Mouse (Mus musculus) neural tube, embryonic 11.5 days (tissue): ENCODE measurements around the gene 3110001I22Rik. TPM values are rescaled to one million over a fixed set of nuclear protein-coding genes. Genes with fewer than 3 reads are reported as not detected.
"Not testable (repeated sequence)": the region's sequence is repeated elsewhere in the genome, so short reads cannot be mapped to it uniquely, and the experiment has no call there.

ENCODE experiments used
- ATAC-seq: fragments of 200-750 bp; cut with Nextera tagmentation; 2 replicates; pipeline ENCODE4 v1.8.0; 2017; ENCODE audit warnings: moderate number of reproducible peaks, mild to moderate bottlenecking, moderate TSS enrichment, moderate library complexity; ENCODE audit not compliant: insufficient read depth, low FRiP score, low TSS enrichment
- DNase-seq: peaks from one replicate; pipeline ENCODE4 v3.0.0-alpha.2; 2015; ENCODE audit warnings: low spot score
- H3K27ac ChIP-seq: fragments of 300-500 bp; sonication (generic); 2 replicates; pipeline ENCODE4 v1.5.1; 2014; ENCODE audit warnings: low read depth, mild to moderate bottlenecking, low read length
- H3K27me3 ChIP-seq: fragments of 300-500 bp; sonication (generic); 2 replicates; pipeline ENCODE4 v1.6.1; 2014; ENCODE audit warnings: mild to moderate bottlenecking, low read length, mixed read lengths; ENCODE audit not compliant: control insufficient read depth, insufficient read depth
- H3K36me3 ChIP-seq: fragments of 300-500 bp; sonication (generic); 2 replicates; pipeline ENCODE4 v1.6.1; 2014; ENCODE audit warnings: mild to moderate bottlenecking, low read length, moderate library complexity, mixed read lengths; ENCODE audit not compliant: control insufficient read depth, insufficient read depth
- H3K4me1 ChIP-seq: fragments of 300-500 bp; sonication (generic); 2 replicates; pipeline ENCODE4 v1.6.1; 2014; ENCODE audit warnings: low read length, mixed read lengths; ENCODE audit not compliant: control insufficient read depth, insufficient read depth
- H3K4me2 ChIP-seq: fragments of 300-500 bp; sonication (generic); 2 replicates; pipeline ENCODE4 v1.6.1; 2014; ENCODE audit warnings: low read depth, mild to moderate bottlenecking, moderate library complexity
- H3K4me3 ChIP-seq: fragments of 300-500 bp; sonication (generic); 2 replicates; pipeline ENCODE4 v1.5.1; 2014; ENCODE audit warnings: low read depth, low read length
- H3K9ac ChIP-seq: fragments of 300-500 bp; sonication (generic); 2 replicates; pipeline ENCODE4 v1.6.1; 2014; ENCODE audit warnings: mild to moderate bottlenecking, low read length
- H3K9me3 ChIP-seq: fragments of 300-500 bp; sonication (generic); 2 replicates; pipeline ENCODE4 v1.6.1; 2016; ENCODE audit warnings: low read length; ENCODE audit not compliant: control insufficient read depth
- WGBS: fragments of 180-500 bp; shearing (Covaris S2); extraction: QIAGEN DNeasy Blood & Tissue Kit; methylation state at CpG from one replicate; pipeline ENCODE4 v1.1.7; 2014; 5-methylcytosine and 5-hydroxymethylcytosine counted together
- polyA plus RNA-seq: library from polyadenylated mRNA; unstranded; fragments of >200 nt; fragmentation: Nextera tagmentation; extraction: Ambion mirVana; gene quantifications from 2 replicates; pipeline ENCODE4 v1.2.1, GENCODE M21; 2014

3110001I22Rik gene
- polyA plus RNA-seq, 1 experiment from 2014 or later, result 12.4 TPM

DNA sequence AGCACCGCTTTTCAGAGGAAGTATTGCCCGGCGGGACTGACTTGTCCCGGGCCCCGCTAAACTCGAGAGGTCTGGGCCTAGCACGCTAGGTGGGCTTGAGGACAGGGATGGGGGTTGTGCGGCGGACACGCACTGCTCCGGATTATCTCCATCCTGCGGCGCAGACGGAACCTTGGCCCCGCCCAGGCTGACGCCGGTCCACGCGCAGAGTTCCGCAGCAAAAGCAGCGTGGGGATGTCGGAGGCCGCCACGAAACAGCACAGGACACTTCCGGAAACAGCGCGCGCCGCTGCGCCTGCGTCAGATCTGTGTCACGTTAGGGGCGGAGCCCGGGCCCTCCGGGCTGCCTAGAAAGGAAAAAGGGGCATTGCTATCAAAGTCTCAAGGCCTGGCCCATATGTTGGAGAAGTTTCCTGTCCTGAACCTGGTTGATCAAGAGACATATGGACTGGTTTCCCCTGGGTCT is 3.8 kb upstream of the 3110001I22Rik start, which contains the start of gene Parn:
TSS of gene Parn (minus strand) at position 293 of the 466 bp plus-strand sequence.
- no peaks in the 10 kb centered on the region for H3K27me3 ChIP-seq
- peak within 1 kb of the TSS; percentile 20; the same call in 1 of the 2 replicates for H3K27ac ChIP-seq

GRCm38 (mm10) chr16:13668402-13669108 is 3.2 kb upstream of the 3110001I22Rik start:
- 83% methylated on average over 10 of the region's 10 CpGs for WGBS
- Histone ChIP-seq H3K9ac (no peak overlapping the region; the same call in 1 of the 2 replicates), H3K9me3 (no peaks in the 10 kb centered on the region), H3K27ac (no peak overlapping the region), H3K36me3 (no peaks in the 10 kb centered on the region), H3K4me2 (peak overlapping the region; percentile 81), H3K27me3 (no peaks in the 10 kb centered on the region), H3K4me3 (no peak overlapping the region; the same call in 1 of the 2 replicates), H3K4me1 (peaks cover 5% of the 10 kb centered on the region)
- ATAC-seq (no peak), DNase-seq (no peak)

More for the DNA sequence above, 3.8 kb upstream of the 3110001I22Rik start, which contains the start of gene Parn:
- H3K4me3 ChIP-seq, result peak within 1 kb of the TSS; percentile 74
- peak; percentile 92 for DNase-seq
- peaks cover 2% of the 10 kb centered on the region; the same call in 1 of the 2 replicates for H3K36me3 ChIP-seq
- ATAC-seq, result peak; percentile 84
- H3K4me1 ChIP-seq, result peaks cover 3% of the 10 kb centered on the region
- no peaks in the 10 kb centered on the region for H3K9me3 ChIP-seq
- peak within 1 kb of the TSS; percentile 80 for H3K9ac ChIP-seq
- H3K4me2 ChIP-seq, result peak within 1 kb of the TSS; percentile 81
- WGBS, result 0% methylated on average over 35 of the region's 35 CpGs

- Histone ChIP-seq H3K4me1 (peaks cover 5% of the 10 kb centered on the region), H3K9ac (no peak overlapping the region), H3K27ac (no peak overlapping the region), H3K27me3 (no peaks in the 10 kb centered on the region), H3K4me2 (no peak overlapping the region), H3K36me3 (no peaks in the 10 kb centered on the region), H3K4me3 (no peak overlapping the region), H3K9me3 (no peaks in the 10 kb centered on the region)
- ATAC-seq (no peak), DNase-seq (no peak)
- WGBS, result 94% methylated on average over 1 of the region's 1 CpGs
These were observed 2.4 kb upstream of the 3110001I22Rik start for GRCm38 (mm10) chr16:13669282-13669681.

DNA sequence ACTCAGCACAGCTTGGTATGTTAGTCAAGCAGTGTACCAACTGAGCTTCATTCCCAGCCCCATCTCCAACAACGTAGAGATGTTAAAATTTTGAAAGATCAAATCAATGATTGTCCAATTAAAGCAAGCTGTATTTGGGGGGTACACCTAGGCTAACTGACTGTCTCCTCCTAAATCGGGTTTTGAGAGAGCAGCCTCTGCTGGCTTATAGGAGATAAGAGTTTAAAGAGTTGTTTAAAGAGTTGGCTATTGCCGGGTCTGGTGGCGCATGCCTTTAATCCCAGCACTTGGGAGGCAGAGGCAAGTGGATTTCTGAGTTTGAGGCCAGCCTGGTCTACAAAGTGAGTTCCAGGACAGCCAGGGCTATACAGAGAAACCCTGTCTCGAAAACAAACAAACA is 833 bp upstream of the 3110001I22Rik start:
- not testable (repeated sequence) for H3K27me3 ChIP-seq, H3K9me3 ChIP-seq, H3K4me3 ChIP-seq, ATAC-seq, H3K27ac ChIP-seq, H3K9ac ChIP-seq, H3K36me3 ChIP-seq, H3K4me1 ChIP-seq, DNase-seq, H3K4me2 ChIP-seq
- 80% methylated on average over 5 of the region's 5 CpGs for WGBS

DNA sequence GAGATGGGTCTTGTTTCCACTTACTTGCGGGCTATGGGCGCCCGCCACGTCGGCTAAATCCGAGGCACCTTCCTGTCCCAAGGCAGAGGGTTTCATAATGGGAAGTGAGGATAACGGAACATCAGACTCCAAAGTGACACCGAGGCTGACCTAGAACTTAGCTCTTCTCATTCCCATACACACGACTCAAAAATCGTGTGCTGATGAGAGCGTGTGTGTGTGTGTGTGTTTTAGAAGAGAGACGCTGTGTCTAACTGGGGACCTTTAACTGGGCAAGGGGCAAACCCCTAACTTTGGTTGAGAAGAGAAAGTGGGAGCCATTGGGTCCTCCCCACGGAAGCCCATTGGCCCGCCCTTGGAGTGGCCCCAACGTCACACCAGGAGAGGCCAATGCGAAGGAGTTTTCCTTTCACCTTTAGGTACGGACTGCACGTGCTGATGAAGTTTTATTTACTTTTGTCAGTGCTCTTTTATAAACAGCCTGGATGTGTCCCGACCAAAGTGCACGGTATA is 713 bp downstream of the 3110001I22Rik start:
- H3K4me3 ChIP-seq, result peak overlapping the region; percentile 94
- H3K4me1 ChIP-seq, result peaks cover 5% of the 10 kb centered on the region
- no peaks in the 10 kb centered on the region for H3K9me3 ChIP-seq
- H3K9ac ChIP-seq, result peak overlapping the region; percentile 92
- 2% methylated on average over 20 of the region's 20 CpGs for WGBS
- H3K36me3 ChIP-seq, result peaks cover 3% of the 10 kb centered on the region; the same call in 1 of the 2 replicates
- ATAC-seq, result 0 out of 2 replicates have a peak, but pooled peaks have one; percentile 39
- peak; percentile 62 for DNase-seq
- peak overlapping the region; percentile 62 for H3K4me2 ChIP-seq
- H3K27me3 ChIP-seq, result no peaks in the 10 kb centered on the region
- 0 out of 2 replicates have a peak overlapping the region, but pooled peaks have one; percentile 58 for H3K27ac ChIP-seq

DNA sequence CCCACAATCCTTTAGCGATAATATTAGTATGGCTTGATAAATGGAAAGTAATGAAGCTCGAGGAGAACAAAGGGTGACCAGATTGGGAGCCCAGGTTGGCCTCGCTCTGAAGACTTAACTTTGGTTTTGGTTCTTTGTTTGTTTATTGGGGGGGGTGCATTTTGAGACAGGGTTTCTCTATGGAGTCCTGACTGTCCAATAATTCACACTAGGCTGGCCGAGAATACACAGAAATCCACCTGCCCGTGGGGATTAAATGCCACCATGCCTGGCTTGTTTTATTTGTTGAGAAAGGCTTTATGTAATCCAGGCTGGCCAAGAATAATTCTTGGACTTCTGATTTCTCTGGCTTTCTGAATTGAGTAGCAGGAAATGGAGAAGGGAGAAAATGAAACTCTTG is 1.4 kb downstream of the 3110001I22Rik start:
- Histone ChIP-seq H3K4me2 (peak overlapping the region; percentile 62), H3K4me1 (peaks cover 5% of the 10 kb centered on the region), H3K27me3 (no peaks in the 10 kb centered on the region), H3K4me3 (no peak overlapping the region), H3K36me3 (peaks cover 3% of the 10 kb centered on the region; the same call in 1 of the 2 replicates), H3K9ac (no peak overlapping the region), H3K27ac (no peak overlapping the region), H3K9me3 (no peaks in the 10 kb centered on the region)
- WGBS, result 84% methylated on average over 5 of the region's 5 CpGs
- ATAC-seq (no peak), DNase-seq (no peak)

DNA sequence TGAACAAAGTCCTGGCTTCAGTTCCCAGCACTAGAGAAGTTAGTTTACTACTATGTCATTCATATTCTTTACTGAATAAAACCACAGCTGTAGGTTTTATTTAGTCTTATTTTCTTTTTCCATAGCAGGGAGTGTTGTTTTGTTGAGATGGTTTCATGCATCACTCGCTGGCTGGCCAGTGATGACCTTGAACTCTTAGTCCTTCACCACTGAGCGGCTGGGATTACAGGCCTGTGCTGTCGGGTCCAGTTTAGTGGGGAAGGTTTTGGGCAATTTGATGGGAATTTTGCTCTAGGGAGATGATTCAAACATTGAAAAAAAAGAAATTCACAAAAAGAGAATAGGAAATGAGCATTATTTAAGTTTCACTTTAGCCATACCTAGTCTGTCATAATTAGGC is 2.8 kb downstream of the 3110001I22Rik start:
- peaks cover 5% of the 10 kb centered on the region for H3K4me1 ChIP-seq
- 93% methylated on average over 3 of the region's 3 CpGs for WGBS
- H3K9me3 ChIP-seq, result no peaks in the 10 kb centered on the region
- H3K36me3 ChIP-seq, result peaks cover 3% of the 10 kb centered on the region; the same call in 1 of the 2 replicates
- no peaks in the 10 kb centered on the region for H3K27me3 ChIP-seq
- H3K27ac ChIP-seq, result no peak overlapping the region
- ATAC-seq (no peak), DNase-seq (no peak)
- H3K4me3 ChIP-seq, result no peak overlapping the region
- no peak overlapping the region for H3K9ac ChIP-seq
- no peak overlapping the region for H3K4me2 ChIP-seq

DNA sequence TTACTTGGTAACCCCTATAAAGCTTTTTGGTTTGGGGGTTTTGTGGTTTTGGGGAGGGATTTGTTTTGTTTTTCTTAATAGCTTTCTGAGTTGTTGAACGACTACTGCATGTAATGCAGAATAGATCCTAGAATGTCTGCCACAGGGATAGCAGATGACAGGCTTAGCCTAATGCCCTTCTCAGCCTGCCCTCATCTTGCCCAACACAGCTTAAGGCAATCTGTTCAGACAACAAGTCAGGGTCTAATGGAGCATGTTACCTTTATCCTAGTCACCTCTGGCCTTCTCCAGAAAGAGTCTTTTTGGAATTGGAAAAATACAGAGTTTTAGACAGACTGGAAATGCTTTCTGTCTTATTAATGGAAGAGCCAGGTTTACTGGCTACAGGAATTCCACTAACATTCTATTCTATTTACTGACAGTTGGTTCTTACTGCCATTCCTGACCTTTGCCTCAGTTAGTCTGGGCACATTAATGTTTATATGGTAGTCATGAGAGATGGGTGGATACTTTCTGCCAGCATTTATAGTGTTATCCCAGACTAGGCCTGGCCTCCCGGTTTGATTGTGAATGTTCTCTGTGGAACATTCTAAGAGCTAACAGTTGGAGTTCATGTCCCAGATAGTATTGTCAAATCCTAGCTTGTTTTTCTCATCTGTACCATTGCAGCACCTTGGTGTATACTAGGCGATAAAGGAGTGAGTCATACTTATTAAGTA is 7.0 kb downstream of the 3110001I22Rik start:
- H3K4me1 ChIP-seq, result no peaks in the 10 kb centered on the region
- DNase-seq, result no peak
- H3K9ac ChIP-seq, result no peak overlapping the region
- no peak overlapping the region for H3K4me2 ChIP-seq
- no peak overlapping the region for H3K27ac ChIP-seq
- H3K36me3 ChIP-seq, result peaks cover 3% of the 10 kb centered on the region; the same call in 1 of the 2 replicates
- H3K9me3 ChIP-seq, result no peaks in the 10 kb centered on the region
- H3K27me3 ChIP-seq, result no peaks in the 10 kb centered on the region
- no peak overlapping the region for H3K4me3 ChIP-seq
- ATAC-seq, result no peak
- 95% methylated on average over 3 of the region's 3 CpGs for WGBS
